Mouse (Mus musculus): ENCODE data around the gene Nup107.
"Not testable (repeated sequence)": the region's sequence is repeated elsewhere in the genome, so short reads cannot be mapped to it uniquely, and the experiment has no call there.

The Nup107 gene

GRCm38 (mm10) chr10:117750529-117751281 is 41.8 kb downstream of the Nup107 start:
- no peak for DNase-seq (ENCODE audit: low read depth, low spot score)

GRCm38 (mm10) chr10:117749787-117750343 is 42.6 kb downstream of the Nup107 start:
- DNase-seq (ENCODE audit: low read depth, low spot score): no peak

- no peak for DNase-seq (ENCODE audit: low read depth, low spot score)
These were observed 43.3 kb downstream of the Nup107 start for GRCm38 (mm10) chr10:117749050-117749686.

- DNase-seq (ENCODE audit: low read depth, low spot score): no peak
These were observed 44.0 kb downstream of the Nup107 start for GRCm38 (mm10) chr10:117748276-117749049.

GRCm38 (mm10) chr10:117747711-117748110 is 44.8 kb downstream of the Nup107 start:
- no peak for DNase-seq (ENCODE audit: low read depth, low spot score)

GRCm38 (mm10) chr10:117746297-117746883 is 46.1 kb downstream of the Nup107 start, which contains the start of gene Slc35e3:
Gene Slc35e3, minus strand, starts transcription at chr10:117746365.
- DNase-seq (ENCODE audit: low read depth, low spot score): peak; percentile 93

- DNase-seq (ENCODE audit: low read depth, low spot score): not testable (repeated sequence)
These were observed 46.8 kb downstream of the Nup107 start for GRCm38 (mm10) chr10:117745570-117746296.

- no peak for DNase-seq (ENCODE audit: low read depth, low spot score)
These were observed 48.6 kb downstream of the Nup107 start for GRCm38 (mm10) chr10:117743917-117744316.

GRCm38 (mm10) chr10:117743182-117743581 is 49.3 kb downstream of the Nup107 start:
- DNase-seq (ENCODE audit: low read depth, low spot score): no peak

GRCm38 (mm10) chr10:117742618-117743017 is 49.9 kb downstream of the Nup107 start:
- DNase-seq (ENCODE audit: low read depth, low spot score): no peak

- no peak for DNase-seq (ENCODE audit: low read depth, low spot score)
These were observed 50.6 kb downstream of the Nup107 start for GRCm38 (mm10) chr10:117741698-117742475.

GRCm38 (mm10) chr10:117740921-117741320 is 51.6 kb downstream of the Nup107 start:
- DNase-seq (ENCODE audit: low read depth, low spot score): no peak

- DNase-seq (ENCODE audit: low read depth, low spot score): no peak
These were observed 52.3 kb downstream of the Nup107 start for GRCm38 (mm10) chr10:117740171-117740570.

GRCm38 (mm10) chr10:117739648-117739948 is 52.9 kb downstream of the Nup107 start:
- no peak for DNase-seq (ENCODE audit: low read depth, low spot score)

- DNase-seq (ENCODE audit: low read depth, low spot score): no peak
These were observed 53.4 kb downstream of the Nup107 start for GRCm38 (mm10) chr10:117738928-117739647.

- DNase-seq (ENCODE audit: low read depth, low spot score): no peak
These were observed 54.2 kb downstream of the Nup107 start for GRCm38 (mm10) chr10:117738140-117738921.

- DNase-seq (ENCODE audit: low read depth, low spot score): not testable (repeated sequence)
These were observed 55.0 kb downstream of the Nup107 start for GRCm38 (mm10) chr10:117737498-117737897.

GRCm38 (mm10) chr10:117737075-117737474 is 55.4 kb downstream of the Nup107 start:
- DNase-seq (ENCODE audit: low read depth, low spot score): no peak

- no peak for DNase-seq (ENCODE audit: low read depth, low spot score)
These were observed 55.9 kb downstream of the Nup107 start for GRCm38 (mm10) chr10:117736573-117736972.

Data from skeletal muscle tissue, adult 2 months (tissue).